Mouse (Mus musculus) MEL (cell line): ENCODE measurements around the gene 1700122O11Rik. TPM values are rescaled to one million over a fixed set of nuclear protein-coding genes. Genes with fewer than 3 reads are reported as not detected.

Experiments used
- DNase-seq: peaks from one replicate; pipeline ENCODE4 v3.0.0; 2011; ENCODE audit warnings: low read depth, low spot score
- H3K27ac ChIP-seq: 2 replicates; pipeline ENCODE4 v1.5.1; 2012; ENCODE audit warnings: low read depth, mild to moderate bottlenecking, control low read depth, low read length, moderate library complexity; ENCODE audit not compliant: control insufficient read depth
- H3K27me3 ChIP-seq, 2 experiments: fragments of 150-350 bp in 1 of 2; sonication (generic) in 1 of 2; 2 replicates each; pipeline ENCODE4 v1.6.1; 2012; ENCODE audit warnings: low read length in 2 of 2, mild to moderate bottlenecking in 2 of 2, improper control_type of control experiment in 1 of 2, moderate library complexity in 1 of 2; ENCODE audit not compliant: insufficient read depth in 2 of 2, control insufficient read depth in 1 of 2
- H3K36me3 ChIP-seq, 2 experiments: 2 replicates each; pipeline ENCODE4 v1.6.1; 2012 to 2014; ENCODE audit warnings: low read length in 2 of 2, improper control_type of control experiment in 1 of 2, inconsistent platforms in 1 of 2, mild to moderate bottlenecking in 1 of 2; ENCODE audit not compliant: insufficient read depth in 2 of 2, control insufficient read depth in 1 of 2
- H3K4me1 ChIP-seq, 2 experiments: fragments of 150-350 bp in 1 of 2; sonication (generic) in 1 of 2; 2 replicates each; pipeline ENCODE4 v1.6.1; 2012; ENCODE audit warnings: low read length in 2 of 2, improper control_type of control experiment in 1 of 2, mild to moderate bottlenecking in 1 of 2; ENCODE audit not compliant: insufficient read depth in 2 of 2, control insufficient read depth in 1 of 2
- H3K4me3 ChIP-seq, 2 experiments: fragments of 150-350 bp in 1 of 2; sonication (generic) in 1 of 2; 2 replicates each; pipeline ENCODE4 v1.5.1; 2012; ENCODE audit warnings: low read depth in 2 of 2, low read length in 2 of 2, mild to moderate bottlenecking in 2 of 2, moderate library complexity in 2 of 2, control low read depth in 1 of 2, improper control_type of control experiment in 1 of 2; ENCODE audit not compliant: control insufficient read depth in 1 of 2, insufficient read depth in 1 of 2
- H3K79me2 ChIP-seq: 2 replicates; pipeline ENCODE4 v1.6.1; 2012; ENCODE audit warnings: mild to moderate bottlenecking, low read length, moderate library complexity; ENCODE audit not compliant: control insufficient read depth, poor library complexity, insufficient read depth
- H3K9ac ChIP-seq: 2 replicates; pipeline ENCODE4 v1.6.1; 2012; ENCODE audit warnings: low read depth, mild to moderate bottlenecking, control low read depth, low read length, moderate library complexity; ENCODE audit not compliant: control insufficient read depth, poor library complexity, severe bottlenecking
- H3K9me3 ChIP-seq: fragments of 150-350 bp; sonication (generic); replicated peaks from 2 replicates; pipeline ENCODE4 v1.6.1; 2012; ENCODE audit warnings: mild to moderate bottlenecking, low read length, improper control_type of control experiment, moderate library complexity; ENCODE audit not compliant: insufficient read depth
- BHLHE40 ChIP-seq: IDR thresholded peaks from 2 replicates; pipeline ENCODE4 v1.6.1; 2012; ENCODE audit warnings: low read depth, mild to moderate bottlenecking, inconsistent platforms, low read length, improper control_type of control experiment, borderline replicate concordance
- CHD1 ChIP-seq: IDR thresholded peaks from 2 replicates; pipeline ENCODE4 v1.6.1; 2012; ENCODE audit warnings: low read depth, mild to moderate bottlenecking, inconsistent platforms, low read length, improper control_type of control experiment
- CHD2 ChIP-seq: IDR thresholded peaks from 2 replicates; pipeline ENCODE4 v1.6.1; 2011; ENCODE audit warnings: low read length, improper control_type of control experiment
- CTCF ChIP-seq, 3 experiments: IDR thresholded peaks in 2 of 3; conservative IDR thresholded peaks in 1 of 3; 2 replicates each; pipeline ENCODE4 v1.5.1; 2011 to 2012; ENCODE audit warnings: low read length in 3 of 3, low read depth in 2 of 3, mild to moderate bottlenecking in 2 of 3, improper control_type of control experiment in 1 of 3, inconsistent platforms in 1 of 3, mixed read lengths in 1 of 3, moderate library complexity in 1 of 3; ENCODE audit not compliant: control insufficient read depth in 1 of 3, insufficient read depth in 1 of 3, poor library complexity in 1 of 3, severe bottlenecking in 1 of 3
- E2F4 ChIP-seq: IDR thresholded peaks from 2 replicates; pipeline ENCODE4 v1.6.1; 2011; ENCODE audit warnings: low read depth, low read length, improper control_type of control experiment, borderline replicate concordance
- JUND ChIP-seq: IDR thresholded peaks from 2 replicates; pipeline ENCODE4 v1.6.1; 2011; ENCODE audit warnings: low read depth, mild to moderate bottlenecking, improper control_type of control experiment, low read length
- MAFK ChIP-seq: IDR thresholded peaks from 2 replicates; pipeline ENCODE4 v1.6.1; 2011; ENCODE audit warnings: low read depth, mild to moderate bottlenecking, low read length, improper control_type of control experiment, borderline replicate concordance
- MAZ ChIP-seq: IDR thresholded peaks from 2 replicates; pipeline ENCODE4 v1.6.1; 2012; ENCODE audit warnings: low read depth, mild to moderate bottlenecking, inconsistent platforms, low read length, improper control_type of control experiment
- MYB ChIP-seq: IDR thresholded peaks from 2 replicates; pipeline ENCODE4 v1.6.1; 2011; ENCODE audit warnings: mild to moderate bottlenecking, low read depth, low read length, improper control_type of control experiment
- NELFE ChIP-seq: IDR thresholded peaks from 2 replicates; pipeline ENCODE4 v1.6.1; 2011; ENCODE audit warnings: low read depth, low read length, improper control_type of control experiment
- NRF1 ChIP-seq: IDR thresholded peaks from 2 replicates; pipeline ENCODE4 v1.6.1; 2014; ENCODE audit warnings: low read depth, mild to moderate bottlenecking, inconsistent platforms, low read length, improper control_type of control experiment, moderate library complexity; ENCODE audit not compliant: poor library complexity, insufficient read depth, severe bottlenecking
- POLR2A ChIP-seq, 2 experiments: IDR thresholded peaks; 2 replicates each; pipeline ENCODE4 v1.6.1; 2011 to 2012; ENCODE audit warnings: low read length in 2 of 2, mild to moderate bottlenecking in 2 of 2, control low read depth in 1 of 2, improper control_type of control experiment in 1 of 2, low read depth in 1 of 2, moderate library complexity in 1 of 2; ENCODE audit not compliant: control insufficient read depth in 1 of 2, insufficient read depth in 1 of 2, poor library complexity in 1 of 2
- RAD21 ChIP-seq: IDR thresholded peaks from 2 replicates; pipeline ENCODE4 v1.6.1; 2011; ENCODE audit warnings: mild to moderate bottlenecking, low read depth, low read length, improper control_type of control experiment
- RCOR1 ChIP-seq: IDR thresholded peaks from 2 replicates; pipeline ENCODE4 v1.6.1; 2012; ENCODE audit warnings: low read depth, mild to moderate bottlenecking, inconsistent platforms, low read length, improper control_type of control experiment
- TAL1 ChIP-seq: IDR thresholded peaks from 2 replicates; pipeline ENCODE4 v1.6.1; 2012; ENCODE audit warnings: mild to moderate bottlenecking, inconsistent platforms, low read length, moderate library complexity, mixed read lengths
- TBP ChIP-seq: IDR thresholded peaks from 2 replicates; pipeline ENCODE4 v1.8.0; 2011; ENCODE audit warnings: low read depth, low read length, improper control_type of control experiment
- TCF12 ChIP-seq: IDR thresholded peaks from 2 replicates; pipeline ENCODE4 v1.6.1; 2014; ENCODE audit warnings: low read depth, mild to moderate bottlenecking, inconsistent platforms, low read length, improper control_type of control experiment, moderate library complexity
- UBTF ChIP-seq: IDR thresholded peaks from 2 replicates; pipeline ENCODE4 v1.6.1; 2012; ENCODE audit warnings: low read depth, mild to moderate bottlenecking, inconsistent platforms, low read length, improper control_type of control experiment, moderate library complexity, borderline replicate concordance; ENCODE audit not compliant: insufficient read depth
- USF2 ChIP-seq, 2 experiments: IDR thresholded peaks; 2 replicates each; pipeline ENCODE4 v1.6.1; 2011 to 2012; ENCODE audit warnings: improper control_type of control experiment in 2 of 2, low read length in 2 of 2, borderline replicate concordance in 1 of 2, inconsistent platforms in 1 of 2, low read depth in 1 of 2, mild to moderate bottlenecking in 1 of 2; ENCODE audit not compliant: insufficient read depth in 1 of 2
- ZC3H11A ChIP-seq: IDR thresholded peaks from 2 replicates; pipeline ENCODE4 v1.6.1; 2012; ENCODE audit warnings: low read depth, mild to moderate bottlenecking, inconsistent platforms, low read length, improper control_type of control experiment
- ZMIZ1 ChIP-seq: IDR thresholded peaks from 2 replicates; pipeline ENCODE4 v1.6.1; 2012; ENCODE audit warnings: low read depth, mild to moderate bottlenecking, inconsistent platforms, low read length, improper control_type of control experiment, moderate library complexity
- polyA plus RNA-seq, 2 experiments: library from polyadenylated mRNA; stranded (reverse) in 1 of 2; unstranded in 1 of 2; fragments of >175 nt in 1 of 2; fragments of >200 nt in 1 of 2; gene quantifications; 2 replicates each; pipeline versions ENCODE4 v1.2.1 to v1.2.4; 2012; ENCODE audit warnings: low replicate concordance in 2 of 2, low read depth in 1 of 2; ENCODE audit not compliant: insufficient read length in 2 of 2, insufficient read depth in 1 of 2, missing spikeins in 1 of 2
- total RNA-seq: library from RNA; depleted of rRNA; stranded (reverse); fragments of 300-350 nt; gene quantifications from 2 replicates; pipeline ENCODE4 v1.2.3, GENCODE M21; 2012

1700122O11Rik gene
- total and polyA plus RNA-seq, 3 experiments: not detected

DNA sequence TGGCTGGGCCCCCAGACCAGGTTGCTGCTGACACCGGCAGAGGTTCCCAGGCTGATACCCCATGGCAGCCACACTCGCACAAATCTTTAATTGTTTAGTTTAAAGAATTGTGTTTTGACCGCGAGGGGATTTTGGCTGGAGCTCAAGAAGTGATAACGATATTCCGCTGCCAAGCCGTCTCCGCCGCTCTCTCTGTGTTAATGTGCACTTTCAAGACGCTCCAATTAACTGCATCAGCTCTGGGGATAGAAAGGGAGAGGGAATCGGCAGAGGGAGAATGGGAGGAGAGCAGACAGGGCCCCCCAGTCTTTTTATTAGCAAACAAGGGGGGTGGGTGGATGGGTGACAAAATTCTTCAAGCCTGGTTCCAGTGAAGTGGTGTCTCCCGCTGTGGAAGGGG is 8.9 kb downstream of the 1700122O11Rik start:
- no peaks in the 10 kb centered on the region for H3K79me2 ChIP-seq
- no peak for DNase-seq
- H3K27me3 ChIP-seq: no peaks in the 10 kb centered on the region; a peak in 1 of 4 replicates
- H3K36me3 ChIP-seq: no peaks in the 10 kb centered on the region
- 0 out of 4 replicates have a peak, but pooled peaks cover 0 to 1% of the 10 kb centered on the region in 2 experiments for H3K4me1 ChIP-seq
- TF ChIP-seq CHD1 (no peak), UBTF (no peak), CHD2 (no peak), MAZ (no peak), TBP (no peak)
- H3K4me3 ChIP-seq: no peak overlapping the region
- no peaks in the 10 kb centered on the region for H3K9me3 ChIP-seq
- no peak overlapping the region for H3K27ac ChIP-seq
- no peak overlapping the region for H3K9ac ChIP-seq

DNA sequence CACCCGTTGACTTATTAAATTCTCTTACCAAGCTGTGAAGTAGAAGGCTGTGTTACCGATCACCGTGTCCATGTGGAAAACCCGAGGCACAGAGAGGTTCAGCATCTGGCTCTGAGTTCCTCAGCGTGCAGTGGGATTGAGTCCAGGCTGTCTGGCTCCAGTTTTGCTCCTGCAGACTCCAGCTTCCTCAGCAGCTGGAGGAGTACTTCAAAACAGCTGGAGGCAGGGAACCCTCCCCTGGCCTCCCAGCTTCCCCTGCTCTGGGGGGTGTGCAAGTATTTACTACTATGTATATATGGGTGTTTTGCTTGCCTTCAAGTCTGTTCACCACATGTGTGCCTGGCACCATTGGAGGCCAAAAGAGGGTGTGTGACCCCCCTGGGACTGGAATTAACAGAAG is 9.8 kb downstream of the 1700122O11Rik start:
- H3K4me1 ChIP-seq: no peaks in the 10 kb centered on the region
- H3K79me2 ChIP-seq: no peaks in the 10 kb centered on the region
- DNase-seq: no peak
- no peaks in the 10 kb centered on the region for H3K36me3 ChIP-seq
- no peaks in the 10 kb centered on the region; a peak in 1 of 4 replicates for H3K27me3 ChIP-seq
- no peak overlapping the region for H3K9ac ChIP-seq
- no peak overlapping the region for H3K27ac ChIP-seq
- no peak overlapping the region for H3K4me3 ChIP-seq
- H3K9me3 ChIP-seq: no peaks in the 10 kb centered on the region
- no peak for TF ChIP-seq TAL1
- TF ChIP-seq CTCF (IDR thresholded peaks at IDR 0.05 in 2 of 3, conservative IDR thresholded peaks at IDR 0.05 in 1 of 3; ENCODE audit: control insufficient read depth in 1 of 3, insufficient read depth in 1 of 3, low read depth in 2 of 3, low read length in 3 of 3, poor library complexity in 1 of 3, severe bottlenecking in 1 of 3): no peak
- no peak for TF ChIP-seq TBP
- TF ChIP-seq RCOR1: no peak
- no peak for TF ChIP-seq RAD21
- no peak for TF ChIP-seq E2F4
- TF ChIP-seq USF2 (IDR thresholded peaks at IDR 0.05; ENCODE audit: borderline replicate concordance in 1 of 2, insufficient read depth in 1 of 2, low read depth in 1 of 2, low read length in 2 of 2): no peak
- TF ChIP-seq ZMIZ1: no peak
- no peak for TF ChIP-seq ZC3H11A
- no peak for TF ChIP-seq MAFK
- no peak for TF ChIP-seq TCF12

- Histone ChIP-seq H3K27ac (no peak overlapping the region), H3K4me3 (no peak overlapping the region), H3K79me2 (no peaks in the 10 kb centered on the region), H3K9me3 (no peaks in the 10 kb centered on the region), H3K4me1 (no peaks in the 10 kb centered on the region), H3K27me3 (peaks cover 0 to 5% of the 10 kb centered on the region in 2 experiments; a peak in 2 of 4 replicates), H3K9ac (no peak overlapping the region), H3K36me3 (no peaks in the 10 kb centered on the region)
- DNase-seq: no peak
- no peak for TF ChIP-seq NELFE
- no peak for TF ChIP-seq NRF1
- no peak for TF ChIP-seq UBTF
- no peak for TF ChIP-seq BHLHE40
- no peak for TF ChIP-seq MYB
- TF ChIP-seq TAL1: no peak
- no peak for TF ChIP-seq TBP
- TF ChIP-seq POLR2A (IDR thresholded peaks at IDR 0.05; ENCODE audit: control insufficient read depth in 1 of 2, insufficient read depth in 1 of 2, low read depth in 1 of 2, low read length in 2 of 2, poor library complexity in 1 of 2): no peak
- TF ChIP-seq JUND: no peak
Observed at GRCm38 (mm10) chr17:48027677-48028076, 10.4 kb downstream of the 1700122O11Rik start.
